In the genomic region with DNA sequence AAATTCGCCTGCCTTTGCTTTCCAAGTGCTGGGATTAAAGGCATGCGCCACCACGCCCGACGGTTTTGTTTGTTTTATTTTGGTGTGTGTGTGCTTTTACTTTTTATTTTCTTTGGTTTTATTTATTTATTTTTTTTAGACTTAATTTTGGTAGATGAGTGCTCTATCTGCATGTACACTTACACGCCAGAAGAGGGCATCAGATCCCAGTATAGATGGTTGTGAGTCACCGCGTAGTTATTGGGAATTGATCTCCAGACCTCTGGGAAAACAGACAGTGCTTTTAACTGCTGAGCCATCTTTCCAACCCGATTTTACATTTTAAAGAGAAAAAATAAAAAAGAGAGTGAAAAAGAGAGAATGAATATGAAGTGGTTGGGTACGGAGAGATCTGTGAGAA, we compare ENCODE assay signal across 7 mouse cellular contexts. TPM values are rescaled to one million over a fixed set of nuclear protein-coding genes. Genes with fewer than 3 reads are reported as not detected.
DNase-seq lines count a peak whose midpoint lies in the region; ATAC-seq lines count a peak whose summit lies in the region.

No protein-coding gene starts in this region.

- no peak overlapping the region for H3K4me3 ChIP-seq in hindbrain, embryonic 12.5 days
- H3K4me3 ChIP-seq in hindbrain, embryonic 14.5 days (replicated peaks; ENCODE audit: low read length) = no peak overlapping the region

- H3K4me1 ChIP-seq in hindbrain, embryonic 12.5 days = no peaks in the 10 kb centered on the region
- no peaks in the 10 kb centered on the region for H3K4me1 ChIP-seq in hindbrain, embryonic 14.5 days (replicated peaks; ENCODE audit: control insufficient read depth, insufficient read depth, low read length)

- H3K9ac ChIP-seq in hindbrain, embryonic 12.5 days = no peak overlapping the region
- H3K9ac ChIP-seq in hindbrain, embryonic 14.5 days = no peak overlapping the region

- WGBS in hindbrain, embryonic 12.5 days = 30% methylated on average over 10 of the region's 10 CpGs
- WGBS in hindbrain, embryonic 14.5 days = 33% methylated on average over 10 of the region's 10 CpGs

- no peak for ATAC-seq in hindbrain, embryonic 12.5 days (ENCODE audit: low FRiP score)
- ATAC-seq in hindbrain, embryonic 14.5 days (ENCODE audit: low FRiP score) = no peak
- no peak for ATAC-seq in erythroid progenitor cell, adult 5-6 weeks (replicated peaks; ENCODE audit: low FRiP score, poor library complexity, severe bottlenecking)
- no peak for ATAC-seq in megakaryocyte-erythroid progenitor cell, adult 5-6 weeks (replicated peaks; ENCODE audit: low FRiP score, low TSS enrichment, poor library complexity, severe bottlenecking)

- H3K4me2 ChIP-seq in hindbrain, embryonic 12.5 days (replicated peaks) = peak overlapping the region; percentile 13; the same call in 1 of the 2 replicates
- no peak overlapping the region for H3K4me2 ChIP-seq in hindbrain, embryonic 14.5 days (replicated peaks)

- no peaks in the 10 kb centered on the region for H3K9me3 ChIP-seq in hindbrain, embryonic 12.5 days (replicated peaks)
- H3K9me3 ChIP-seq in hindbrain, embryonic 14.5 days (ENCODE audit: control insufficient read depth, low read length) = no peaks in the 10 kb centered on the region

- H3K27ac ChIP-seq in hindbrain, embryonic 12.5 days = no peak overlapping the region
- H3K27ac ChIP-seq in hindbrain, embryonic 14.5 days = no peak overlapping the region

- no peaks in the 10 kb centered on the region for H3K36me3 ChIP-seq in hindbrain, embryonic 12.5 days
- no peaks in the 10 kb centered on the region for H3K36me3 ChIP-seq in hindbrain, embryonic 14.5 days (replicated peaks; ENCODE audit: control insufficient read depth, insufficient read depth)

- no peaks in the 10 kb centered on the region for H3K27me3 ChIP-seq in hindbrain, embryonic 12.5 days
- no peaks in the 10 kb centered on the region for H3K27me3 ChIP-seq in hindbrain, embryonic 14.5 days (ENCODE audit: control insufficient read depth, insufficient read depth, low read length)

- no peak for DNase-seq in hindbrain, embryonic 14.5 days (ENCODE audit: low spot score)
- peak; percentile 8 for DNase-seq in 3T3-L1 (ENCODE audit: low read depth, low spot score)
- DNase-seq in ES-CJ7 (ENCODE audit: low read depth, low spot score) = peak; percentile 51
- DNase-seq in heart, postnatal 4 days = peak; percentile 6

RNA-seq across cellular contexts. Expression of a gene that starts 36.4 kb away (rescaled TPM):
- polyA plus RNA-seq in hindbrain, embryonic 12.5 days (2016; fragmentation: Nextera tagmentation; extraction: Ambion mirVana) = 35.2 and 41.0 TPM in 2 replicates
- 32.1 and 32.5 TPM in 2 replicates for polyA plus RNA-seq in hindbrain, embryonic 14.5 days (2014; fragmentation: Nextera tagmentation; extraction: Ambion mirVana)
- 10 to 100 TPM; 12.9 to 13.0 TPM for total RNA-seq in heart, postnatal 4 days (2021)
- total RNA-seq in erythroid progenitor cell, adult 5-6 weeks (2015; ENCODE audit: low replicate concordance) = 0.72 and 8.4 TPM in 2 replicates
- 7.4 and 8.9 TPM in 2 replicates for total RNA-seq in erythroid progenitor cell, adult 5-6 weeks (2017; ENCODE audit: low replicate concordance)
- total RNA-seq in megakaryocyte-erythroid progenitor cell, adult 5-6 weeks (2014; fragmentation: Nextera tagmentation) = 22.3 and 55.6 TPM in 2 replicates
- 41.6 and 61.8 TPM in 2 replicates for total RNA-seq in megakaryocyte-erythroid progenitor cell, adult 5-6 weeks (2017)
